Mouse (Mus musculus): ENCODE data around the gene H2-Ke6. TPM values are rescaled to one million over a fixed set of nuclear protein-coding genes. Genes with fewer than 3 reads are reported as not detected.
A peak's percentile ranks its signal among the peaks of the same experiment; 100 is the strongest.

Gene H2-Ke6
- polyA plus RNA-seq, 1 experiment = 24.5 TPM

DNA sequence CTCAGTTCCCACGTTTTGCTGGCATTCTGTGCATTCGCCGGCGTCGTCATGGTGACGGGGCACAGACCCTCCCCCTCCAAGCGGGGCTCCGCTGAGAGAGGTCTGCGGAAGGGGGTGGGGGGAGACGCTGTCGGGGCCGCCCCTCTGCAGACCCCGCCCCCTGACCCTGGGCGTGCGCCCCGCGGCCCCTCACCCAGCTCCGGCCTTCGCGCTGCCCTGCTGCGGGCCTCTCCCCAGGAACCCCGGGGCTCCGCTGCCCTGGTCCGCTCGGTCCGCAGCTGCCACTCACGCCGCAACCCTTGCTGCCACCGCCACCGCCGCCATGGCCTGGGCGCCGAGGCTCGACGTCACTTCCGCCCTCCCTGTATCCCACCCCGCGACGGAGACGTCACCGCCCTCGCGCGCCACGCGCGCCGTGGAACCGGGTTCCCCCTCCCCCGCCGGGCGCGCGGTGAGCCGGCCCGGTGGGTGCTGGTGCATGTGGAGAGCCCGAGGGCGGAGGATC lies 3.5 kb downstream of the H2-Ke6 start, which contains the start of gene Ring1:
TSS of gene Ring1 (minus strand) at position 364 of the 505 bp plus-strand sequence.
- Histone ChIP-seq H3K36me3 (ENCODE audit: control insufficient read depth, insufficient read depth, low read length) (peaks cover 2% of the 10 kb centered on the region; the same call in 1 of the 2 replicates), H3K4me3 (ENCODE audit: control insufficient read depth, low read depth, low read length) (peak within 1 kb of the TSS; percentile 85), H3K27ac (ENCODE audit: control insufficient read depth, insufficient read depth, low read depth, low read length) (peak within 1 kb of the TSS; percentile 41), H3K4me1 (ENCODE audit: control insufficient read depth, insufficient read depth, low read length) (peaks cover 44% of the 10 kb centered on the region), H3K27me3 (ENCODE audit: control insufficient read depth, insufficient read depth, low read length) (no peaks in the 10 kb centered on the region)
- peak; percentile 78; the same call in 1 of the 2 replicates for TF ChIP-seq POLR2A (IDR thresholded peaks at IDR 0.05; ENCODE audit: control insufficient read depth, low read depth, low read length)
- no peak for TF ChIP-seq CTCF (IDR thresholded peaks at IDR 0.05; ENCODE audit: control insufficient read depth, insufficient read depth, insufficient replicate concordance, low read depth, low read length)

DNA sequence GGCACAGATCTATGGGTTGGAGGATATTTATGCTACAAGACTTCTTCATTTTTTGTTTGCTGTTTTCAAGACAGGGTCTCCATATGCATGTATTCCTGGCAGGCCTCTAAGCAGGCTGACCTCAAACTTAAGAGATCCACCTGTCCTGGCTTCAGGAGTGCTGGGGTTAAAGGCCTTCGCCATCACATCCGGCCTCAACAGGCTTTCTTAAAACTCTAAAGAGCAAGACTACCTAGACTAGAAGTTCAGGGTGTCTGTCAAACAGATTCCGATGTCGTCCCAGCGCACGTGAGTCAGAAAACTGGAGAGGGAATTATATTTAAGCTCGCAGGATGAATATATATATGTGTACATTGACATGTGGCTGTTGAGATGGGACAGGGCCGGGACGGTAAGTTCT lies 4.2 kb downstream of the H2-Ke6 start:
- peak overlapping the region; percentile 85 for H3K4me3 ChIP-seq (ENCODE audit: control insufficient read depth, low read depth, low read length)
- peaks cover 44% of the 10 kb centered on the region for H3K4me1 ChIP-seq (ENCODE audit: control insufficient read depth, insufficient read depth, low read length)
- H3K27ac ChIP-seq (ENCODE audit: control insufficient read depth, insufficient read depth, low read depth, low read length) = no peak overlapping the region
- H3K27me3 ChIP-seq (ENCODE audit: control insufficient read depth, insufficient read depth, low read length) = no peaks in the 10 kb centered on the region
- TF ChIP-seq POLR2A (IDR thresholded peaks at IDR 0.05; ENCODE audit: control insufficient read depth, low read depth, low read length) (no peak), CTCF (IDR thresholded peaks at IDR 0.05; ENCODE audit: control insufficient read depth, insufficient read depth, insufficient replicate concordance, low read depth, low read length) (no peak)
- peaks cover 2% of the 10 kb centered on the region; the same call in 1 of the 2 replicates for H3K36me3 ChIP-seq (ENCODE audit: control insufficient read depth, insufficient read depth, low read length)

DNA sequence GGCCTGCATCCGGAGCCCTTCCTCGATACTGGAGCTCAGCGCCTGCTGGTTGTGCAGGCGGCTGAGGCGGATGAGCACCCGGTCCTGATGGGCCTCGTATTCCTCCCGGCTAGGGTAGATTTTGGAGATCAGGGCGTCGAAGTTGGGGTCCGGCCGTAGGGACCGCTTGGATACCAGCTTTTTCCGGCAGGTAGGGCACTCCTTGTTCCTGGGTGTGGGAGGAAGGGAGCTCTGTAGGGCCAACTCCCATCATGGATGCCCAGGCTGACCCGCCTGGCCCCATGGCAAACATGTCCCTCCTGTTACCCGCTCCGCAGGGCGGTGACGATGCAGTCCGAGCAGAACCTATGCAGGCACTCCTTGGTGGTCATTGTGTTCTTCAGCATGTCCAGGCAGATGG lies 4.9 kb downstream of the H2-Ke6 start:
- Histone ChIP-seq H3K36me3 (ENCODE audit: control insufficient read depth, insufficient read depth, low read length) (peaks cover 2% of the 10 kb centered on the region; the same call in 1 of the 2 replicates), H3K27ac (ENCODE audit: control insufficient read depth, insufficient read depth, low read depth, low read length) (no peak overlapping the region), H3K4me1 (ENCODE audit: control insufficient read depth, insufficient read depth, low read length) (peaks cover 39% of the 10 kb centered on the region), H3K4me3 (ENCODE audit: control insufficient read depth, low read depth, low read length) (peak overlapping the region; percentile 85), H3K27me3 (ENCODE audit: control insufficient read depth, insufficient read depth, low read length) (no peaks in the 10 kb centered on the region)
- no peak for TF ChIP-seq POLR2A (IDR thresholded peaks at IDR 0.05; ENCODE audit: control insufficient read depth, low read depth, low read length)
- TF ChIP-seq CTCF (IDR thresholded peaks at IDR 0.05; ENCODE audit: control insufficient read depth, insufficient read depth, insufficient replicate concordance, low read depth, low read length) = no peak

DNA sequence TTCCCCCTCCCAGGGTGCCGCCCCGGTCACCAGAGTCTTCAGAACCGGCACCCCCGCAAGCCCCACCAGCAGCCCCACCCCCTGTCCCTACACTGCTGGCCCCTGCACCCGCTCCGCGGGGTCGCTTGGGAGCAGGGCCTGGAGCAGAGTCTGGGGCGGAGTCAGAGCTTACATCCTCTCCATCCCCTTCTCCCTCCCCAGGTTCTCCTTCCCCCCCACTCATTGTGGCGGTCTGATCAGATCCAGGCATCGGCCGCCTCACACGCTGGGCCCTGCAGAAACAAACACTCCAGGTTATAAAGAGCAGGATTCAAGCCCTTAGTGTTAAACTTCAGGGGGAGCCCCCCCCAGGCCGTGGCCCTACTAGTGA lies 5.5 kb downstream of the H2-Ke6 start:
- TF ChIP-seq POLR2A (IDR thresholded peaks at IDR 0.05; ENCODE audit: control insufficient read depth, low read depth, low read length) = no peak
- TF ChIP-seq CTCF (IDR thresholded peaks at IDR 0.05; ENCODE audit: control insufficient read depth, insufficient read depth, insufficient replicate concordance, low read depth, low read length) = no peak
- H3K36me3 ChIP-seq (ENCODE audit: control insufficient read depth, insufficient read depth, low read length) = peaks cover 2% of the 10 kb centered on the region; the same call in 1 of the 2 replicates
- no peak overlapping the region for H3K27ac ChIP-seq (ENCODE audit: control insufficient read depth, insufficient read depth, low read depth, low read length)
- no peaks in the 10 kb centered on the region for H3K27me3 ChIP-seq (ENCODE audit: control insufficient read depth, insufficient read depth, low read length)
- peak overlapping the region; percentile 85 for H3K4me3 ChIP-seq (ENCODE audit: control insufficient read depth, low read depth, low read length)
- H3K4me1 ChIP-seq (ENCODE audit: control insufficient read depth, insufficient read depth, low read length) = peaks cover 34% of the 10 kb centered on the region

DNA sequence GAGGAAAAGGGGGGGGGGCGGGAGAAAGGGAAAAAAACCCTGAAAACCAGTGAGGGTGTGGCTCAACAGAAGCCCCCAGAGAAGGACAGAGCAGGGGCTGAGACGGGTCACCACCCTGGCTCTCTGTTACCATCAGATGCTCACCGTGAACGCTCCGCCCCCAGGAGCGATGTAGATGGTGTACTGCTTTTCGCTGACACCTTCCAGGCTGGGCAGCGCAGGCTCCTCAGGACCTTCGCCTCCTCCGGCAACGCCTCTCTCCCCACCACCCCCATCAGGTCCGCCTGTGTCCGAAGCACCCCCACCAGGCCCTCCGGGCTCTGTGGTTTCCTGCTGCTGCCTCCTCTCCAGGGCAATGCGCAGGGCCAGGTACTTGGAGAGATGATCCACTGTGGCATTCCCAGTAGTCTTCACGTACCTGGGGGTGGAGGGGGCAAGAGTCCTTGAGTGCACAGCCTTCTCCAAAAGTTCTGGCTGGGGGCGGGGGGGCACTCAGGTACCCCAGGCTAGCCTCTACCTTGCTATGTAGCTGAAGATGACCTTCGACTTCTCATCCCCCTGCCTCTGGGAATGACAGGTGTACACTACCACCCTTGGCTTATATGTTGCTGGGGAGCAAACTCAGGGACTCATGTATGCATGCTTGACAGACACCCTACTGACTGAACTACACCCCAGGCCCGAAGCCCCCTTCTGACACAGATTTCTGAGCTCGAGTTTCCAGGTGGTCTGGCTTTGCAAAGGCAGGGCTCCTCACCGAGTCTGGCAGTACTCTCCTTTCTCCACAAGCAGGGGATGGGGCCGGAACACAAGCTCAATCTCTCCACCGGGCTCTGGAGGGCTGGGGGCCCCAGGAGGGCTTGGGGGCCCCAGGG lies 6.1 kb downstream of the H2-Ke6 start:
- Histone ChIP-seq H3K4me3 (ENCODE audit: control insufficient read depth, low read depth, low read length) (peak overlapping the region; percentile 76), H3K27ac (ENCODE audit: control insufficient read depth, insufficient read depth, low read depth, low read length) (0 out of 2 replicates have a peak overlapping the region, but pooled peaks have one; percentile 44), H3K27me3 (ENCODE audit: control insufficient read depth, insufficient read depth, low read length) (no peaks in the 10 kb centered on the region), H3K4me1 (ENCODE audit: control insufficient read depth, insufficient read depth, low read length) (peaks cover 28% of the 10 kb centered on the region), H3K36me3 (ENCODE audit: control insufficient read depth, insufficient read depth, low read length) (peaks cover 2% of the 10 kb centered on the region; the same call in 1 of the 2 replicates)
- TF ChIP-seq POLR2A (IDR thresholded peaks at IDR 0.05; ENCODE audit: control insufficient read depth, low read depth, low read length) (no peak), CTCF (IDR thresholded peaks at IDR 0.05; ENCODE audit: control insufficient read depth, insufficient read depth, insufficient replicate concordance, low read depth, low read length) (no peak)

DNA sequence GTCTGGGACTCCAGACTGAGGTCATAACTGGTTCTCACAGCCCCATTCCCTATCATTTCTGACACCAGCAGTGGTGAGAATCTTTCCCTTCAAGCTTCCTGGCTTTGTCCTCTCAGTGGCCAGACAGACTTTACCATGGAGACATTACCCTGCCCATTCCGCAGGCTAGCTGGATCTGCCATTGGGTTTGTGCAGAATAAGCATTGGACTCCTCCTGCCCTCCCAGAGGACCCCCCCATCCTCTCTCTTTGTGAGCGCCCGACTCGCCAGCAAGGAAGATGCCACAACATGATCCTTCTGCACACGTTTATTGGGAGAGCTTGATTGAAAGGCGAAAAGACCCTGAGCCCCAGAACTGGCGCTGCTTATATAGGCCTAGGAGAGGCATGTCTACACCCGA lies 14.4 kb downstream of the H2-Ke6 start:
- Histone ChIP-seq H3K4me1 (ENCODE audit: control insufficient read depth, insufficient read depth, low read length) (no peaks in the 10 kb centered on the region), H3K27ac (ENCODE audit: control insufficient read depth, insufficient read depth, low read depth, low read length) (no peak overlapping the region), H3K27me3 (ENCODE audit: control insufficient read depth, insufficient read depth, low read length) (no peaks in the 10 kb centered on the region), H3K4me3 (ENCODE audit: control insufficient read depth, low read depth, low read length) (no peak overlapping the region), H3K36me3 (ENCODE audit: control insufficient read depth, insufficient read depth, low read length) (no peaks in the 10 kb centered on the region)
- no peak for TF ChIP-seq POLR2A (IDR thresholded peaks at IDR 0.05; ENCODE audit: control insufficient read depth, low read depth, low read length)
- TF ChIP-seq CTCF (IDR thresholded peaks at IDR 0.05; ENCODE audit: control insufficient read depth, insufficient read depth, insufficient replicate concordance, low read depth, low read length) = no peak

DNA sequence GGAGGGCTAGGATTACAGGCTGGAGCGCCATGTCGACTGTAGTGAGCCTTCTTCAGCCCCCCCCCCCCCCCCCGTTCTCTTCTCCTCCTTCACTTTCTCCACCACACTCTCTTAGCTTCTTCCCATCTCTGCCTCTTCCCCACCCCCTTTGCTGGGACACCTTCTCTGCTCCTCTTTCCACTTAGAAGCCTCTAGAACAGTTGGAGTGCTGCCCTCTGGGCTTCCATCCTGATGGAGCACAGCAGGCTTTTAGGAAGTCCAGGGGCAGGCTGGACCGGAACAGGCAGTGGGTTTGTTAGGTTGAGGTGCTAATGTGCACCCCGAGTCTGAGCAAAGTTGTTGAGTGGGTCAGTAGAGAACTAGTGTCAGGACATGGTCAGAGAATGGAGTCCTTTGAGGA lies 17.7 kb downstream of the H2-Ke6 start:
- Histone ChIP-seq H3K4me3 (ENCODE audit: control insufficient read depth, low read depth, low read length) (no peak overlapping the region), H3K27me3 (ENCODE audit: control insufficient read depth, insufficient read depth, low read length) (no peaks in the 10 kb centered on the region), H3K36me3 (ENCODE audit: control insufficient read depth, insufficient read depth, low read length) (no peaks in the 10 kb centered on the region), H3K27ac (ENCODE audit: control insufficient read depth, insufficient read depth, low read depth, low read length) (no peak overlapping the region), H3K4me1 (ENCODE audit: control insufficient read depth, insufficient read depth, low read length) (no peaks in the 10 kb centered on the region)
- TF ChIP-seq CTCF (IDR thresholded peaks at IDR 0.05; ENCODE audit: control insufficient read depth, insufficient read depth, insufficient replicate concordance, low read depth, low read length) (no peak), POLR2A (IDR thresholded peaks at IDR 0.05; ENCODE audit: control insufficient read depth, low read depth, low read length) (no peak)

Measured in testis, adult 2 months (tissue).